Mouse (Mus musculus): ENCODE data around the gene Gp9.

- no peak for TF ChIP-seq POLR2A (IDR thresholded peaks at IDR 0.05; ENCODE audit: insufficient read depth, low read depth, low read length)
- no peak for TF ChIP-seq CTCF (IDR thresholded peaks at IDR 0.05)
These were observed 32.6 kb upstream of the Gp9 start for GRCm38 (mm10) chr6:87745301-87745700.
